Mouse (Mus musculus) liver, adult 2 months (tissue): Measurements from ENCODE around the gene Tmed10.

Experiments used
- CTCF ChIP-seq: fragments of 200-500 bp; IDR thresholded peaks from 2 replicates; pipeline ENCODE4 v1.5.1; 2011; ENCODE audit warnings: low read depth, low read length, control low read depth
- POLR2A ChIP-seq: fragments of 200-500 bp; IDR thresholded peaks from 2 replicates; pipeline ENCODE4 v1.6.1; 2011; ENCODE audit warnings: low read length, control low read depth; ENCODE audit not compliant: insufficient read depth; ENCODE audit errors: extremely low read depth

DNA sequence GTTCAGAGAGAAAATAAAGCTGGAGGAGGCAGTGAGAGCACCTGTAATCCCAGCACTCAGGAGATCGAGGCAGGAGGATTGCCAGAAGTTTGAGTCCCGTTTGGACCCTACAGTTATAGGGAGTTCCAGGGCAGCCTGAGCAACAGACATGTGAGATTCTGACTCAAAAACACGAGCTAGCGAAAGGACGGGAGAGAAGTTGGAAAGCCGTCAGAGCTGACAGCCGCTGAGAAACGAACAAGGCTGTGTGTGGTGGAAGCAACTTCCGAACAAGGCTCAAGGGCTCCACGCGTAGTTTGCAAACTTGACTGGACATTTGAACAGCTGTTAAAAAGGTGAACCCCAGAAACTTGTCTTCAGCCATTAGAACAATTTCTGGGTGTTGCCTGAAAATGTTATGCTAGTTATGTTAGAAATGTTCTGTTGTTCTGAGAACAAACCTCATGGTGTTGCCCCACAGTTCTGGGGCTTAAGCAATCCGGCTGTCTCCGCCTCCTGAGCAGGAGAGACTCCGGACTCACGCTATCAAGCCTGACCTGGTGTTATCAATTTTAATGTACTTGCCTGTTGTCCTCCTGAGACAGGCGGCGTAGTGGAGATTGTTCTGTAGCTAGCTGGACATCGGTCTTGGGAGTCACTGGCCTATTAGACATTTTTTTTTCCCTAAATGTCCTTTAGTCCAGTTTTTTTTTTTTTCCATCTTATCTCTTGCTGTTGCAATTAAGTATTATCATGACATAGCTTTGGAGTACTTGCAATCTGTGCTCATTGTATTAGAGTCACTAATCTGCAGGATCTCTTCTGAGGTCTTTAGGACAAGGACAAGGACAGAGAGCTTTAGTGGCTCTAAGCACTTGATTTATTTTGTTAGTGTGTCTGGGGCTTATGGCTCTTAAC lies 22.7 kb upstream of the Tmed10 start:
- no peak for TF ChIP-seq POLR2A
- TF ChIP-seq CTCF = no peak
